Mouse (Mus musculus): ENCODE data around the gene Itpr2.

The Itpr2 gene

DNA sequence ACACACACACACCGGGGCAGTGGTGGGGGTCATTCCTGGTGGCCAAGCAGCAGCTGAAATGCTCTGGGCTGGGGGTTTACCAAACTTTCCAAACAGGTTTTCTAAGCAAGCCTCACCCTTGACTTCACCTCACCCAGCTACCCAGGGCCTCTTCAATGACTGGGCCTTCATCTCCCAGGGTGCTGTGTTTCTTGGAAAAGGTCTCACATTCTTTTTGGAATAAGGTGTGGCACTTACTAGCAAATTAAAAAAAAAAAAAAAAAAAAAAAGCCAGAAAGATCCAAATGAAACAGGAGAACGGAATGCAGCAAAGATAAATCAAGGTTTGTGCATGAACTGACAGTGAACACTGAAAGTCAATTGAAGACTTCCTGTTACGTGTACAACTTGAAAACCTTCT, 77.2 kb downstream of the Itpr2 start:
- in situ Hi-C loops (cut with MboI, MseI), result loop anchor here (10.0 kb wide), 1 partner anchor 350 kb away; no protein-coding TSS in a partner anchor

DNA sequence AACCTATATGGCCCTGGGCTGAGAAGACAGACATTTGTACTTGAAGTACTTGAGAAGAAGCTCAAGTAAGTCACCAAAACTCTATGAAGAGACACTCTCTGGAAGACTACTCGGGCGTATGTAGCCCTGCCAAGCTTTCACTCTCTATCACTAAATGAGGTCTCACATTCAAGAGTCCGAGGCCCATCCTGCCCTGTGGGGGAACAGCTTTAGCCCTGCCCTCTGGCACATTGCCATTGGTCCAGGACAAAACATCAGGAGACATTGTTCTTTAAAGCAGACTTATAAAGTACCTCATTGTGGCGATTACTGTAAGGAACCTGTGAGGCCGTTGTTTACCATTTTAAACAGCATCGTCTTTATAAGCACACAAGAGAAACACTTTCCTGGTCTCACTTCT, 77.7 kb downstream of the Itpr2 start:
- in situ Hi-C loops (cut with MboI, MseI), result loop anchor here (10.0 kb wide), 1 partner anchor 350 kb away; no protein-coding TSS in a partner anchor

DNA sequence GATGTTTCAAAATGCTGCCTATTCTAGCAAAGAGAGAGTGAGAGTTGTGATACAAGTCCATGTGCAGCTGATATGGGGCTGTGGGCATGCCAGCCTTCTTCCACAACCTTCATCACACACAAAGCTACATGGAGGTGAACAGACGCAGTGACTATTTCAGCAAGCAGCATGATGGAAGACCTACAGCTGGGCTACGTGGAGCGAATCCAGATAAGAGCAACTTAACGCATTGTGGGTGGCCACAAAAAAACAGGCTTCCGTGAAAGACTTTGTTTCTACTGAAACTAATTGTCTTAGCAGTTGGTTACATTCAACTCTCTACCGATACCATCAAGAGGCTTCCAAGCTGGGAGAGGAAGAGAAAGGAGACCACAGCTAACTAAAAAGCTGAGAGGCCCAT, 81.3 kb downstream of the Itpr2 start:
- in situ Hi-C loops (cut with MboI, MseI), result loop anchor here (10.0 kb wide), 1 partner anchor 354 kb away; no protein-coding TSS in a partner anchor

- in situ Hi-C loops (cut with MboI, MseI), result no loop called here
Observed at GRCm38 (mm10) chr6:146416461-146416860, 85.6 kb downstream of the Itpr2 start.

DNA sequence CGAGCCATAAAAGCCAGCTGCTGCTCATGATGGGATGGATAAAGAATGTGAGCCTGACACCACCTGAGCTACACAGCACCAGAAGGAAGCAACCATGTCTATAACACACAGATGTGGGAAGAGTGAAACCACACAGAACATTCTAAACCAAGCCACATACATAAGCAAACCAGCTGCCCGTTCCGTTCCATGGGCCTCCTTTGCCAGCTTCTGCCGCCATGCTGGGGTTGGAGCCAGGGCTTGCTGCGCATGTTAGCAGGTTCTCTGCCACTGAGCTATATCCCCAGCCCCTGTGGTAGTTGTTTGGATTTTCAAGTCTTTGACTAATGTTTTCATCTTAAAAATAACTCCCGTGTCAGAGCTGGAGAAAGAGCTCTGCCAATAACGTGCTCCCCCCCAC, 87.9 kb downstream of the Itpr2 start:
- in situ Hi-C loops (cut with MboI, MseI), result no loop called here

DNA sequence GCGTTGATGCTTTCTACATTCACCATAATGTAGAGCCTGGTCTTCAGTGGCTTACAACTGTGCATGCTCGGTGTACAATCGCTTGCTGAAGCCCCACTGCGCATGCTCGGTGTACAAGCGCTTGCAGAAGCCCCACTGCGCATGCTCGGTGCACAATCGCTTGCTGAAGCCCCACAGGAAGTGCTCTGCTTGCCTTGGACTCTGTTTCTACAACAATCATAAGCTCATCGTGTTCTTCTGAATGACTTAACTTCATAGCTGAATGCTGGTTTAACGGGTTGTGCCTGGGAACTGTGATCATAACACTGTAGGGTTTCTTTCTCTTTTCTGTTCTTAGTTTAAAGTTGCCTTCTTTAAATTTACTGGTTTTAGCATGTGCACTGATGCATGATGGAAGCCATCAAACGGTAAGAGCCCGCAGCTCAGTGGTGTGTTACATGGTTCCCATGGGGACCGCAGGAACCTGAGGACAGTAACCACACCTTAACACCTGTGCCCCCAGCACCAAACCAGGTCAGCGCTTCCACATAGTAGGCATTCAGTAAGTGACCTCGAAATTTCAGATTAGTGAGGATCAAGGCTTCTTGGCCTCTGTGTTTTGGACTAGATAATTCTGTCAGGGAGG, 90.5 kb downstream of the Itpr2 start:
- in situ Hi-C loops (cut with MboI, MseI), result no loop called here

DNA sequence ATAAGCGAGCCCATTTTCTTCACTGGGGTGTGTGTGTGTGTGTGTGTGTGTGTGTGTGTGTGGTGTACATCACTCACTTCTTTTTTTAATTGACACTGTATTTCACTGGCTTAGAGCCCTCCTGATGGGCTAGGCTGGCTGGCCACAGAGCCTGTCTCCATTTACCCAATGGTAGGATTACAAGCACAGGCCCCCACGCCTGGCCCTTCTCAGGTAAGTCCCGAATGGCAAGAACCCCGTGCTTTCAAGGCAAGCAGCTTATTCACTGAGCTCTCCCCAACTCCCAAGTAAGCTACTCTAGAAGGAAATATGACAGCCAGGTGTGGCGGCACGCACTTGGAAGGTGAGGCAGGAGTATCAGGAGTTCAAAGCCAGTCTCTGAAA, 91.6 kb downstream of the Itpr2 start:
- in situ Hi-C loops (cut with MboI, MseI), result no loop called here

DNA sequence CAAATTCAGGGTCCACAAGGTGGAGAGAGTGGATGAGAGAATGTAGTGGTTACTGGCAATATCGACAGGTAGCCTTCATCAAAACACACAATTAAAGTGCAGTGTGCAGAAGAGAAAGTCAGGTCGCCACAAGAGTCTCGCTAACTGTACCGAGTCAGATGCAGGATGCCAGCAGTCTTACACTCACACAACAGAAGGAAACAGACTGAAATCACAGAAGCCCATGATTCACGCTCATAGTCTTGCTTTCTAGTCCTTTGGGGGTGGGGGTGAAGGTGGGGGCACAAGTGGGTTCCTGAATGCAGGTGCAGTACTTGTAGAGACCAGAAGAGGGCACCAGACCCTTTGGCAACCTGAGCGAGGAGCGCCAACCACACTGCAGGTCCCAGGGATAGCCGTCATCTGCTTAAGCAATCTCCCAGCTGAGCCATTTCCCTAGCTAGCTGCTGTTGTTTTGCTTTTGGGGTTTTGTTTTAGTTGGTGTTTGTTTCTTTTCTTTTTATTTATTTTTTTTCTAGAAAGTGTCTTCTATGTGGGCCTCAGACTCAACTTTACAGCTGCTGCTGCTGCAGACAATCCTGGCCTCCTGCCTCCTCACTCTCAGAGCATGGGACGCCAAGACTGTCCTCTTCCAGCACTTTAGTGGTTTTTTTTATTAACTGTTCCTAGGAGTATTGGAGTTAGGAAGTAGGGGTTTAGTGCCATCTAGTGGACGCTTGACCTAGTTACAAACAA, 92.2 kb downstream of the Itpr2 start:
- in situ Hi-C loops (cut with MboI, MseI), result no loop called here

- in situ Hi-C loops (cut with MboI, MseI), result no loop called here
Observed at GRCm38 (mm10) chr6:146405380-146405779, 96.6 kb downstream of the Itpr2 start.

- in situ Hi-C loops (cut with MboI, MseI), result no loop called here
Observed at GRCm38 (mm10) chr6:146404876-146405275, 97.1 kb downstream of the Itpr2 start.

GRCm38 (mm10) chr6:146404156-146404555, 97.9 kb downstream of the Itpr2 start:
- in situ Hi-C loops (cut with MboI, MseI), result no loop called here

DNA sequence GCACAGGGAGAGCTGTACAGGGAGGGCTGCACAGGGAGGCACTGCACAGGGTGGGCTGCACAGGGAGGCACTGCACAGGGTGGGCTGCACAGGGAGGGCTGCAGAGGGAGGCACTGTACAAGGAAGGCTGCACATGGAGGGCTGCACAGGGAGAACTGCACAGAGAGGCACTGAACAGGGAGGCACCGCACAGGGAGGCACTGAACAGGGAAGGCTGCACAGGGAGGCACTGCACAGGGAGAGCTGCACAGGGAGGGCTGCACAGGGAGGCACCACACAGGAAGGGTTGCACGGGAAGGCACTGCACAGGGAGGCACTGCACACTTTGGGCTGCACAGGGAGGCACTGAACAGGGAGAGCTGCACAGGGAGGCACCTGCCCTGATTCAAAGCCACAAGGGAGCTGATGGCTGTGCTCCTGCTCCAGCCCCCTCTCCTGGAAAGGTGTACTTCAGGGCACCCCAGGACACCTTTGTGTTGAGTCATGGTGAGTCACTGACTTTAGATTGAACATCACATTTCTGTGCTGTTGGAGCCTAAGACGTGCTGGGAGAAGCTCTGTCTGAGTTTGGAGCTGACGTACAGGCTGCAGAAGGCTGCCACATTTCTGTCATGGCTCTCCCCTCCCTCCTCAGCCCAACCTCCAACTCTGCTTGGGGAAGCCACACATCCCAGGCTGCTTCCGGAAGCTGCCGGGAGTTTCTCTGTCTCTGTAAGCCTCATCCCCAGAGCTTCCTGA, 98.9 kb downstream of the Itpr2 start:
- in situ Hi-C loops (cut with MboI, MseI), result no loop called here

- in situ Hi-C loops (cut with MboI, MseI), result no loop called here
Observed at GRCm38 (mm10) chr6:146397803-146398202, 104.2 kb downstream of the Itpr2 start.

- in situ Hi-C loops (cut with MboI, MseI), result no loop called here
Observed at GRCm38 (mm10) chr6:146396253-146396652, 105.8 kb downstream of the Itpr2 start.

GRCm38 (mm10) chr6:146395616-146396015, 106.4 kb downstream of the Itpr2 start:
- in situ Hi-C loops (cut with MboI, MseI), result no loop called here

GRCm38 (mm10) chr6:146392188-146392587, 109.8 kb downstream of the Itpr2 start:
- in situ Hi-C loops (cut with MboI, MseI), result no loop called here

- in situ Hi-C loops (cut with MboI, MseI), result no loop called here
Observed at GRCm38 (mm10) chr6:146390159-146390558, 111.9 kb downstream of the Itpr2 start.

- in situ Hi-C loops (cut with MboI, MseI), result no loop called here
Observed at GRCm38 (mm10) chr6:146388010-146388409, 114.0 kb downstream of the Itpr2 start.

DNA sequence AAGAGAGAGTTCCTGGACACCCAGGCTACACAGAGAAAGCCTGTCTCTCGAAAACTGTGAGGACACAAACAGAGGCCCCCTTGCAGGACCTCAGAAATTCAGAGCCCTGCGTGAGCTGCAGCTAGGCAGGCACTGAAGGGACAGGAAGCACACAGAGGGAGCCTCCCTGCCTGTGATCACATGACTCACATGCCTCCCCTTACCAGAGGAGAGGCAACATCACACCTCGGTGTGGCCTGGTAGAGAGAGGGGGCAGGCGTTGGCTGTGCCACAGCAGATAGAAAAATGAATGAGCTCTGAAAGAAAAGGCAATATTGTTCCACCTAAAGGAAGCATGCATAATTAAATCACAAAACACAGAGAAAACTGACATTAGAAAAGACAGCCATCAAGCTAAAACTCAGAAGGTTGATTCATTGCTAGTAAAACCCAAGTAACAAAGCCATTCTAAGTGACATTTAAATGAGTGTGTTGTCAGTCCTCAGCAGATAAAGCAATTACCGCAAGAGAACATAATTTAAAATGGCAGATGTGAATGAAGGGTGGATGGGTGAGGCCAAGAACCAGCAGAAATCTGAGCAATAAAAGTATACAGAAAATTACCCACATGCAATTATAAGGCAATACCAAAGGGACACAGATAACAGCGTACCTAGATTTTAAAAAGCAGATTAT, 114.8 kb downstream of the Itpr2 start:
- in situ Hi-C loops (cut with MboI, MseI), result no loop called here

GRCm38 (mm10) chr6:146379263-146379662, 122.8 kb downstream of the Itpr2 start:
- in situ Hi-C loops (cut with MboI, MseI), result no loop called here

DNA sequence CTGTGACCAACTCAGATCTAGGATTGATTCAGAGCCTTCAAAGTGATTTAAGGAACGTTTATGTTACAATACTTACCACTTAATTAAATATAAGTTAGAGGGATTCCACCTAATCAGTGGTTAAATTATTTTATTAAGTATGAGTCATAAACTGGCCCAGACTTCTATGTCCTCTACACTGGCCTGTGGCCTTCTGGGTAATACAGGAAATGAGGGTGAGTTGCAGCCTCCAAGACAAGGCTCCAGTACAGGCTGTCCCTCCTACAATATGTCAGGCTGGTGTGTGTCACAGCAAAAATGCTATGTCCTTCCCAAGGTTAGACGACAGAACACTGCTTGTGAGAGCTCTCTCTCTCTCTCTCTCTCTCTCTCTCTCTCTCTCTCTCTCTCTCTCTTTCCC, 130.5 kb downstream of the Itpr2 start:
- in situ Hi-C loops (cut with MboI, MseI), result no loop called here

GRCm38 (mm10) chr6:146366180-146366579, 135.8 kb downstream of the Itpr2 start:
- in situ Hi-C loops (cut with MboI, MseI), result no loop called here
